Mouse (Mus musculus): Measurements from ENCODE around the gene Wwc1. TPM values are rescaled to one million over a fixed set of nuclear protein-coding genes. Genes with fewer than 3 reads are reported as not detected.
"Not testable (repeated sequence)": the region's sequence is repeated elsewhere in the genome, so short reads cannot be mapped to it uniquely, and the experiment has no call there.

Wwc1 gene
- total and polyA plus RNA-seq, 2 experiments from 2014 or later: 13.8 to 21.2 TPM

GRCm38 (mm10) chr11:35816316-35816715 is 164.0 kb downstream of the Wwc1 start:
- no peak overlapping the region for H3K4me3 ChIP-seq (ENCODE audit: low read depth, low read length)
- no peak for TF ChIP-seq CTCF (IDR thresholded peaks at IDR 0.05; ENCODE audit: low read depth)
- H3K27ac ChIP-seq (ENCODE audit: low read depth, low read length): no peak overlapping the region
- 93% methylated on average over 12 of the region's 12 CpGs for WGBS
- no peaks in the 10 kb centered on the region for H3K27me3 ChIP-seq (ENCODE audit: insufficient read depth, low read length)
- peaks cover 94% of the 10 kb centered on the region for H3K36me3 ChIP-seq (ENCODE audit: insufficient read depth)
- H3K4me2 ChIP-seq (ENCODE audit: low read depth): no peak overlapping the region
- DNase-seq (no peak), ATAC-seq (no peak)
- H3K4me1 ChIP-seq (ENCODE audit: insufficient read depth): no peaks in the 10 kb centered on the region
- no peaks in the 10 kb centered on the region for H3K9me3 ChIP-seq (ENCODE audit: low read length)
- no peak overlapping the region for H3K9ac ChIP-seq

GRCm38 (mm10) chr11:35811458-35811857 is 168.9 kb downstream of the Wwc1 start:
- 81% methylated on average over 10 of the region's 10 CpGs for WGBS
- no peak overlapping the region for H3K27ac ChIP-seq (ENCODE audit: low read depth, low read length)
- H3K4me3 ChIP-seq (ENCODE audit: low read depth, low read length): no peak overlapping the region
- peaks cover 97% of the 10 kb centered on the region for H3K36me3 ChIP-seq (ENCODE audit: insufficient read depth)
- DNase-seq: no peak
- H3K9me3 ChIP-seq (ENCODE audit: low read length): no peaks in the 10 kb centered on the region
- no peak overlapping the region for H3K4me2 ChIP-seq (ENCODE audit: low read depth)
- TF ChIP-seq CTCF (IDR thresholded peaks at IDR 0.05; ENCODE audit: low read depth): no peak
- ATAC-seq: no peak
- no peaks in the 10 kb centered on the region for H3K4me1 ChIP-seq (ENCODE audit: insufficient read depth)
- H3K9ac ChIP-seq: no peak overlapping the region
- no peaks in the 10 kb centered on the region for H3K27me3 ChIP-seq (ENCODE audit: insufficient read depth, low read length)

GRCm38 (mm10) chr11:35801332-35801731 is 179.0 kb downstream of the Wwc1 start:
- Histone ChIP-seq H3K4me3 (ENCODE audit: low read depth, low read length) (no peak overlapping the region), H3K27ac (ENCODE audit: low read depth, low read length) (no peak overlapping the region), H3K9ac (no peak overlapping the region), H3K36me3 (ENCODE audit: insufficient read depth) (peaks cover 4% of the 10 kb centered on the region), H3K4me1 (ENCODE audit: insufficient read depth) (peaks cover 15% of the 10 kb centered on the region), H3K27me3 (ENCODE audit: insufficient read depth, low read length) (no peaks in the 10 kb centered on the region; the same call in 1 of the 2 replicates), H3K4me2 (ENCODE audit: low read depth) (no peak overlapping the region), H3K9me3 (ENCODE audit: low read length) (no peaks in the 10 kb centered on the region)
- TF ChIP-seq CTCF (IDR thresholded peaks at IDR 0.05; ENCODE audit: low read depth): no peak
- DNase-seq (no peak), ATAC-seq (no peak)
- 80% methylated on average over 5 of the region's 5 CpGs for WGBS

- DNase-seq: no peak
- 8% methylated on average over 11 of the region's 11 CpGs for WGBS
- H3K9ac ChIP-seq: peak within 1 kb of the TSS; percentile 85
- H3K4me1 ChIP-seq (ENCODE audit: insufficient read depth): peaks cover 15% of the 10 kb centered on the region
- no peaks in the 10 kb centered on the region; the same call in 1 of the 2 replicates for H3K27me3 ChIP-seq (ENCODE audit: insufficient read depth, low read length)
- H3K36me3 ChIP-seq (ENCODE audit: insufficient read depth): no peaks in the 10 kb centered on the region
- peak within 1 kb of the TSS; percentile 81 for H3K4me2 ChIP-seq (ENCODE audit: low read depth)
- ATAC-seq: 0 out of 2 replicates have a peak, but pooled peaks have one; percentile 2
- no peak for TF ChIP-seq CTCF (IDR thresholded peaks at IDR 0.05; ENCODE audit: low read depth)
- no peaks in the 10 kb centered on the region for H3K9me3 ChIP-seq (ENCODE audit: low read length)
- peak within 1 kb of the TSS; percentile 92 for H3K27ac ChIP-seq (ENCODE audit: low read depth, low read length)
- peak within 1 kb of the TSS; percentile 72 for H3K4me3 ChIP-seq (ENCODE audit: low read depth, low read length)
Observed at GRCm38 (mm10) chr11:35798874-35799273, 181.5 kb downstream of the Wwc1 start, which contains the start of gene Fbll1. TSS of gene Fbll1 (minus strand) at chr11:35798884.

- peak; percentile 99 for ATAC-seq
Observed at GRCm38 (mm10) chr11:35798495-35798820, 181.9 kb downstream of the Wwc1 start.

GRCm38 (mm10) chr11:35797751-35798494 is 182.4 kb downstream of the Wwc1 start:
- ATAC-seq (peak; percentile 73), DNase-seq (peak; percentile 57)
- H3K4me1 ChIP-seq (ENCODE audit: insufficient read depth): peaks cover 15% of the 10 kb centered on the region
- H3K27me3 ChIP-seq (ENCODE audit: insufficient read depth, low read length): no peaks in the 10 kb centered on the region; the same call in 1 of the 2 replicates
- peak overlapping the region; percentile 81 for H3K4me2 ChIP-seq (ENCODE audit: low read depth)
- no peak for TF ChIP-seq CTCF (IDR thresholded peaks at IDR 0.05; ENCODE audit: low read depth)
- H3K36me3 ChIP-seq (ENCODE audit: insufficient read depth): no peaks in the 10 kb centered on the region
- H3K4me3 ChIP-seq (ENCODE audit: low read depth, low read length): peak overlapping the region; percentile 72
- peak overlapping the region; percentile 92 for H3K27ac ChIP-seq (ENCODE audit: low read depth, low read length)
- no peaks in the 10 kb centered on the region for H3K9me3 ChIP-seq (ENCODE audit: low read length)
- peak overlapping the region; percentile 85 for H3K9ac ChIP-seq
- WGBS: 3% methylated on average over 77 of the region's 86 CpGs

More at GRCm38 (mm10) chr11:35798495-35798820, 181.9 kb downstream of the Wwc1 start:
- Histone ChIP-seq H3K27me3 (ENCODE audit: insufficient read depth, low read length) (no peaks in the 10 kb centered on the region; the same call in 1 of the 2 replicates), H3K27ac (ENCODE audit: low read depth, low read length) (peak overlapping the region; percentile 92), H3K36me3 (ENCODE audit: insufficient read depth) (no peaks in the 10 kb centered on the region), H3K4me2 (ENCODE audit: low read depth) (peak overlapping the region; percentile 81), H3K4me3 (ENCODE audit: low read depth, low read length) (peak overlapping the region; percentile 72), H3K4me1 (ENCODE audit: insufficient read depth) (peaks cover 15% of the 10 kb centered on the region), H3K9ac (peak overlapping the region; percentile 85), H3K9me3 (ENCODE audit: low read length) (no peaks in the 10 kb centered on the region)
- DNase-seq: peak; percentile 91
- 7% methylated on average over 20 of the region's 23 CpGs for WGBS
- no peak for TF ChIP-seq CTCF (IDR thresholded peaks at IDR 0.05; ENCODE audit: low read depth)

- H3K36me3 ChIP-seq (ENCODE audit: insufficient read depth); H3K4me2 ChIP-seq (ENCODE audit: low read depth); H3K27ac ChIP-seq (ENCODE audit: low read depth, low read length); H3K9me3 ChIP-seq (ENCODE audit: low read length); ATAC-seq; H3K27me3 ChIP-seq (ENCODE audit: insufficient read depth, low read length); H3K9ac ChIP-seq; DNase-seq; H3K4me3 ChIP-seq (ENCODE audit: low read depth, low read length): not testable (repeated sequence)
- 86% methylated on average over 5 of the region's 5 CpGs for WGBS
- H3K4me1 ChIP-seq (ENCODE audit: insufficient read depth): peaks cover 10% of the 10 kb centered on the region; the same call in 1 of the 2 replicates
Observed at GRCm38 (mm10) chr11:35792800-35793199, 187.5 kb downstream of the Wwc1 start.
